Mouse (Mus musculus): ENCODE data around the gene Spocd1.
A peak's percentile ranks its signal among the peaks of the same experiment; 100 is the strongest.

The Spocd1 gene

GRCm38 (mm10) chr4:129918464-129918863, 10.6 kb upstream of the Spocd1 start:
- DNase-seq (ENCODE audit: low spot score), result no peak

GRCm38 (mm10) chr4:129918901-129919300, 10.1 kb upstream of the Spocd1 start:
- DNase-seq (ENCODE audit: low spot score), result no peak

- no peak for DNase-seq (ENCODE audit: low spot score)
Measured at GRCm38 (mm10) chr4:129920542-129921313, 8.3 kb upstream of the Spocd1 start.

GRCm38 (mm10) chr4:129921314-129921587, 7.8 kb upstream of the Spocd1 start:
- DNase-seq (ENCODE audit: low spot score), result no peak

- DNase-seq (ENCODE audit: low spot score), result no peak
Measured at GRCm38 (mm10) chr4:129924143-129924542, 4.9 kb upstream of the Spocd1 start.

- no peak for DNase-seq (ENCODE audit: low spot score)
Measured at GRCm38 (mm10) chr4:129924694-129925093, 4.4 kb upstream of the Spocd1 start.

- no peak for DNase-seq (ENCODE audit: low spot score)
Measured at GRCm38 (mm10) chr4:129926544-129926943, 2.5 kb upstream of the Spocd1 start.

GRCm38 (mm10) chr4:129927091-129927490, 2.0 kb upstream of the Spocd1 start:
- no peak for DNase-seq (ENCODE audit: low spot score)

- peak; percentile 85 for DNase-seq (ENCODE audit: low spot score)
Measured at GRCm38 (mm10) chr4:129928124-129928751, 811 bp upstream of the Spocd1 start.

GRCm38 (mm10) chr4:129933696-129934095, 4.6 kb downstream of the Spocd1 start:
- no peak for DNase-seq (ENCODE audit: low spot score)

GRCm38 (mm10) chr4:129934177-129934855, 5.3 kb downstream of the Spocd1 start:
- DNase-seq (ENCODE audit: low spot score), result no peak

- peak; percentile 53 for DNase-seq (ENCODE audit: low spot score)
Measured at GRCm38 (mm10) chr4:129951359-129951821, 22.3 kb downstream of the Spocd1 start.

GRCm38 (mm10) chr4:129952241-129952810, 23.3 kb downstream of the Spocd1 start:
- DNase-seq (ENCODE audit: low spot score), result no peak

GRCm38 (mm10) chr4:129954527-129954926, 25.5 kb downstream of the Spocd1 start:
- no peak for DNase-seq (ENCODE audit: low spot score)

GRCm38 (mm10) chr4:129960180-129960944, 31.3 kb downstream of the Spocd1 start:
- peak; percentile 72 for DNase-seq (ENCODE audit: low spot score)

GRCm38 (mm10) chr4:129965294-129965693, 36.2 kb downstream of the Spocd1 start:
- DNase-seq (ENCODE audit: low spot score), result no peak

- DNase-seq (ENCODE audit: low spot score), result no peak
Measured at GRCm38 (mm10) chr4:129966201-129966600, 37.2 kb downstream of the Spocd1 start.

- DNase-seq (ENCODE audit: low spot score), result no peak
Measured at GRCm38 (mm10) chr4:129967024-129968014, 38.3 kb downstream of the Spocd1 start.

GRCm38 (mm10) chr4:129970168-129970567, 41.1 kb downstream of the Spocd1 start:
- no peak for DNase-seq (ENCODE audit: low spot score)

- no peak for DNase-seq (ENCODE audit: low spot score)
Measured at GRCm38 (mm10) chr4:129970861-129971260, 41.8 kb downstream of the Spocd1 start.

- DNase-seq (ENCODE audit: low spot score), result no peak
Measured at GRCm38 (mm10) chr4:129971989-129972388, 42.9 kb downstream of the Spocd1 start.

Measured in lung, postnatal 25 days (tissue).